Mouse (Mus musculus) lung, embryonic 14.5 days (tissue): ENCODE results near the gene Arhgef1. TPM values are rescaled to one million over a fixed set of nuclear protein-coding genes. Genes with fewer than 3 reads are reported as not detected.

Source experiments
- ATAC-seq: fragments of 200-750 bp; cut with Nextera tagmentation; 2 replicates; pipeline ENCODE4 v1.8.0; 2017; ENCODE audit warnings: mild to moderate bottlenecking, moderate TSS enrichment, moderate library complexity; ENCODE audit not compliant: insufficient read depth
- DNase-seq: peaks from one replicate; pipeline ENCODE4 v3.0.0-alpha.2; 2015
- H3K27ac ChIP-seq: fragments of 300-500 bp; sonication (generic); 2 replicates; pipeline ENCODE4 v1.5.1; 2014; ENCODE audit warnings: low read depth, mild to moderate bottlenecking, moderate library complexity
- H3K27me3 ChIP-seq: fragments of 300-500 bp; sonication (generic); 2 replicates; pipeline ENCODE4 v1.6.1; 2014; ENCODE audit warnings: low read length, control low read depth; ENCODE audit not compliant: insufficient read depth
- H3K36me3 ChIP-seq: fragments of 300-500 bp; sonication (generic); 2 replicates; pipeline ENCODE4 v1.6.1; 2014; ENCODE audit warnings: control low read depth; ENCODE audit not compliant: insufficient read depth
- H3K4me1 ChIP-seq: fragments of 300-500 bp; sonication (generic); 2 replicates; pipeline ENCODE4 v1.6.1; 2014; ENCODE audit warnings: antibody characterized with exemption, control low read depth; ENCODE audit not compliant: insufficient read depth
- H3K4me2 ChIP-seq: fragments of 300-500 bp; sonication (generic); 2 replicates; pipeline ENCODE4 v1.6.1; 2014; ENCODE audit warnings: mild to moderate bottlenecking
- H3K4me3 ChIP-seq: fragments of 300-500 bp; sonication (generic); 2 replicates; pipeline ENCODE4 v1.5.1; 2014; ENCODE audit warnings: low read depth, low read length
- H3K9ac ChIP-seq: fragments of 300-500 bp; sonication (generic); 2 replicates; pipeline ENCODE4 v1.6.1; 2014
- H3K9me3 ChIP-seq: fragments of 300-500 bp; sonication (generic); 2 replicates; pipeline ENCODE4 v1.6.1; 2016; ENCODE audit warnings: low read depth, low read length, control low read depth
- CTCF ChIP-seq: IDR thresholded peaks from 2 replicates; pipeline ENCODE4 v1.5.1; 2016; ENCODE audit warnings: antibody characterized with exemption, low read depth
- WGBS: fragments of 180-500 bp; shearing (Covaris S2); extraction: QIAGEN DNeasy Blood & Tissue Kit; methylation state at CpG from one replicate; pipeline ENCODE4 v1.1.7; 2014; 5-methylcytosine and 5-hydroxymethylcytosine counted together
- polyA plus RNA-seq: library from polyadenylated mRNA; unstranded; fragments of >200 nt; fragmentation: Nextera tagmentation; extraction: Ambion mirVana; gene quantifications from 2 replicates; pipeline ENCODE4 v1.2.1, GENCODE M21; 2014

The Arhgef1 gene
- polyA plus RNA-seq, 1 experiment from 2014 or later: 120 TPM

GRCm38 (mm10) chr7:24883896-24884692, 18.6 kb upstream of the Arhgef1 start, which contains the start of gene Rps19:
TSS of gene Rps19 (plus strand) at chr7:24884371.
- Histone ChIP-seq H3K4me1 (peaks cover 8% of the 10 kb centered on the region), H3K4me2 (peak within 1 kb of the TSS; percentile 95), H3K27ac (peak within 1 kb of the TSS; percentile 92), H3K9me3 (no peaks in the 10 kb centered on the region), H3K36me3 (peaks cover 40% of the 10 kb centered on the region), H3K9ac (peak within 1 kb of the TSS; percentile 100), H3K4me3 (peak within 1 kb of the TSS; percentile 98), H3K27me3 (no peaks in the 10 kb centered on the region)
- under 1% methylated on average over 57 of the region's 57 CpGs for WGBS
- peak; percentile 94 for ATAC-seq
- DNase-seq: peak; percentile 100
- peak; percentile 57 for TF ChIP-seq CTCF

GRCm38 (mm10) chr7:24884693-24885291, 17.9 kb upstream of the Arhgef1 start:
- TF ChIP-seq CTCF: no peak
- WGBS: under 1% methylated on average over 46 of the region's 47 CpGs
- Histone ChIP-seq H3K9ac (peak overlapping the region; percentile 100), H3K27me3 (no peaks in the 10 kb centered on the region), H3K4me2 (peak overlapping the region; percentile 95), H3K4me1 (peaks cover 8% of the 10 kb centered on the region), H3K4me3 (peak overlapping the region; percentile 98), H3K9me3 (no peaks in the 10 kb centered on the region), H3K36me3 (peaks cover 47% of the 10 kb centered on the region), H3K27ac (peak overlapping the region; percentile 92)
- ATAC-seq (peak; percentile 4; the same call in 1 of the 2 replicates), DNase-seq (peak; percentile 41)

GRCm38 (mm10) chr7:24885468-24886307, 17.0 kb upstream of the Arhgef1 start:
- H3K36me3 ChIP-seq: peaks cover 56% of the 10 kb centered on the region
- no peaks in the 10 kb centered on the region for H3K27me3 ChIP-seq
- H3K4me1 ChIP-seq: peaks cover 8% of the 10 kb centered on the region
- DNase-seq: no peak
- no peaks in the 10 kb centered on the region for H3K9me3 ChIP-seq
- peak overlapping the region; percentile 31 for H3K27ac ChIP-seq
- peak overlapping the region; percentile 100 for H3K9ac ChIP-seq
- peak overlapping the region; percentile 98 for H3K4me3 ChIP-seq
- TF ChIP-seq CTCF: no peak
- no peak for ATAC-seq
- H3K4me2 ChIP-seq: peak overlapping the region; percentile 95
- 22% methylated on average over 12 of the region's 12 CpGs for WGBS

- Histone ChIP-seq H3K9me3 (no peaks in the 10 kb centered on the region), H3K27ac (peak overlapping the region; percentile 31; the same call in 1 of the 2 replicates), H3K27me3 (no peaks in the 10 kb centered on the region), H3K4me2 (peak overlapping the region; percentile 95), H3K4me1 (peaks cover 8% of the 10 kb centered on the region), H3K9ac (peak overlapping the region; percentile 100), H3K36me3 (peaks cover 62% of the 10 kb centered on the region), H3K4me3 (peak overlapping the region; percentile 98)
- TF ChIP-seq CTCF: no peak
- DNase-seq: peak; percentile 19
- ATAC-seq: no peak
- 44% methylated on average over 4 of the region's 4 CpGs for WGBS
Observed at GRCm38 (mm10) chr7:24886308-24886633, 16.4 kb upstream of the Arhgef1 start.

- Histone ChIP-seq H3K27me3 (no peaks in the 10 kb centered on the region), H3K27ac (no peak overlapping the region), H3K9ac (peak overlapping the region; percentile 100), H3K36me3 (peaks cover 63% of the 10 kb centered on the region), H3K4me3 (peak overlapping the region; percentile 98), H3K4me2 (peak overlapping the region; percentile 95), H3K9me3 (no peaks in the 10 kb centered on the region), H3K4me1 (peaks cover 8% of the 10 kb centered on the region)
- ATAC-seq (no peak), DNase-seq (no peak)
- 79% methylated on average over 4 of the region's 4 CpGs for WGBS
- no peak for TF ChIP-seq CTCF
Observed at GRCm38 (mm10) chr7:24887096-24887495, 15.6 kb upstream of the Arhgef1 start.

GRCm38 (mm10) chr7:24889431-24890220, 13.1 kb upstream of the Arhgef1 start:
- H3K27me3 ChIP-seq: no peaks in the 10 kb centered on the region
- 80% methylated on average over 6 of the region's 6 CpGs for WGBS
- H3K9me3 ChIP-seq: no peaks in the 10 kb centered on the region
- no peak for TF ChIP-seq CTCF
- peaks cover 63% of the 10 kb centered on the region for H3K36me3 ChIP-seq
- ATAC-seq (peak; percentile 7; the same call in 1 of the 2 replicates), DNase-seq (no peak)
- H3K4me2 ChIP-seq: no peak overlapping the region
- H3K4me3 ChIP-seq: no peak overlapping the region
- H3K27ac ChIP-seq: 0 out of 2 replicates have a peak overlapping the region, but pooled peaks have one; percentile 56
- peaks cover 8% of the 10 kb centered on the region for H3K4me1 ChIP-seq
- H3K9ac ChIP-seq: no peak overlapping the region
